Mouse (Mus musculus) fat pad, adult 2 months (tissue): Measurements from ENCODE around the gene Ppara.

Source experiments
- DNase-seq: peaks from one replicate; pipeline ENCODE4 v3.0.0-alpha.2; 2011; ENCODE audit warnings: low read depth, low spot score; ENCODE audit errors: extremely low read depth

Ppara gene

GRCm38 (mm10) chr15:85704341-85705012 lies 30.3 kb upstream of the Ppara start:
- no peak for DNase-seq

GRCm38 (mm10) chr15:85705013-85705528 lies 29.7 kb upstream of the Ppara start:
- no peak for DNase-seq

- DNase-seq, result no peak
These were observed 29.0 kb upstream of the Ppara start for GRCm38 (mm10) chr15:85705566-85706332.

- no peak for DNase-seq
These were observed 28.3 kb upstream of the Ppara start for GRCm38 (mm10) chr15:85706527-85706926.

- no peak for DNase-seq
These were observed 27.8 kb upstream of the Ppara start for GRCm38 (mm10) chr15:85707017-85707416.

GRCm38 (mm10) chr15:85707458-85708030 lies 27.2 kb upstream of the Ppara start:
- no peak for DNase-seq

- no peak for DNase-seq
These were observed 26.6 kb upstream of the Ppara start for GRCm38 (mm10) chr15:85708217-85708616.

- DNase-seq, result no peak
These were observed 25.9 kb upstream of the Ppara start for GRCm38 (mm10) chr15:85708843-85709242.

- no peak for DNase-seq
These were observed 25.4 kb upstream of the Ppara start for GRCm38 (mm10) chr15:85709268-85709973.

- no peak for DNase-seq
These were observed 24.6 kb upstream of the Ppara start for GRCm38 (mm10) chr15:85710179-85710578.

- no peak for DNase-seq
These were observed 23.9 kb upstream of the Ppara start for GRCm38 (mm10) chr15:85710641-85711580.

GRCm38 (mm10) chr15:85712565-85713168 lies 22.1 kb upstream of the Ppara start:
- DNase-seq, result no peak

- DNase-seq, result no peak
These were observed 21.4 kb upstream of the Ppara start for GRCm38 (mm10) chr15:85713417-85713816.

- no peak for DNase-seq
These were observed 19.7 kb upstream of the Ppara start for GRCm38 (mm10) chr15:85715059-85715458.

GRCm38 (mm10) chr15:85716045-85716444 lies 18.7 kb upstream of the Ppara start:
- no peak for DNase-seq

- DNase-seq, result no peak
These were observed 18.2 kb upstream of the Ppara start for GRCm38 (mm10) chr15:85716591-85716990.

GRCm38 (mm10) chr15:85717008-85717407 lies 17.8 kb upstream of the Ppara start:
- no peak for DNase-seq

- DNase-seq, result no peak
These were observed 17.0 kb upstream of the Ppara start for GRCm38 (mm10) chr15:85717800-85718199.

- DNase-seq, result no peak
These were observed 15.8 kb upstream of the Ppara start for GRCm38 (mm10) chr15:85719017-85719416.

- DNase-seq, result no peak
These were observed 14.4 kb upstream of the Ppara start for GRCm38 (mm10) chr15:85720366-85720841.
